Mouse (Mus musculus) mature B cell (primary cell): ENCODE data around the gene Haghl.

ENCODE experiments used
- in situ Hi-C: fragments of 300-500 bp; cut with MboI; formaldehyde crosslinking; loops from 2 replicates; pipeline ENCODE4 v1.14.3; 2019

Haghl gene

GRCm38 (mm10) chr17:25786781-25787504, 1.5 kb upstream of the Haghl start:
- in situ Hi-C loops: no loop called here

- in situ Hi-C loops: no loop called here
Observed at GRCm38 (mm10) chr17:25786280-25786679, 807 bp upstream of the Haghl start, which contains the start of gene Ccdc78. Gene Ccdc78 (plus strand): TSS chr17:25786580.

- in situ Hi-C loops: no loop called here
Observed at GRCm38 (mm10) chr17:25783861-25784574, 1.5 kb downstream of the Haghl start.

GRCm38 (mm10) chr17:25783086-25783485, 2.4 kb downstream of the Haghl start:
- in situ Hi-C loops: no loop called here

GRCm38 (mm10) chr17:25781339-25781738, 4.1 kb downstream of the Haghl start:
- in situ Hi-C loops: no loop called here

- in situ Hi-C loops: no loop called here
Observed at GRCm38 (mm10) chr17:25777948-25778347, 7.5 kb downstream of the Haghl start.

- in situ Hi-C loops: no loop called here
Observed at GRCm38 (mm10) chr17:25775318-25776062, 10.0 kb downstream of the Haghl start.

GRCm38 (mm10) chr17:25773549-25774120, 11.8 kb downstream of the Haghl start, which contains the start of gene Narfl:
Gene Narfl (plus strand): TSS chr17:25773776.
- in situ Hi-C loops: no loop called here

GRCm38 (mm10) chr17:25769331-25769730, 16.1 kb downstream of the Haghl start:
- in situ Hi-C loops: loop anchor here (5.0 kb wide), 1 partner anchor 33 kb away; no protein-coding TSS in a partner anchor

- in situ Hi-C loops: loop anchor here (5.0 kb wide), 1 partner anchor 36 kb away; no protein-coding TSS in a partner anchor
Observed at GRCm38 (mm10) chr17:25765886-25766285, 19.6 kb downstream of the Haghl start.

- in situ Hi-C loops: no loop called here
Observed at GRCm38 (mm10) chr17:25762591-25762990, 22.9 kb downstream of the Haghl start.

- in situ Hi-C loops: no loop called here
Observed at GRCm38 (mm10) chr17:25761561-25761970, 23.9 kb downstream of the Haghl start.

GRCm38 (mm10) chr17:25760148-25760547, 25.3 kb downstream of the Haghl start:
- in situ Hi-C loops: no loop called here

GRCm38 (mm10) chr17:25757691-25758090, 27.8 kb downstream of the Haghl start:
- in situ Hi-C loops: no loop called here

- in situ Hi-C loops: no loop called here
Observed at GRCm38 (mm10) chr17:25756378-25757242, 28.9 kb downstream of the Haghl start.

- in situ Hi-C loops: no loop called here
Observed at GRCm38 (mm10) chr17:25755627-25756377, 29.7 kb downstream of the Haghl start.

- in situ Hi-C loops: no loop called here
Observed at GRCm38 (mm10) chr17:25755086-25755485, 30.4 kb downstream of the Haghl start.

- in situ Hi-C loops: no loop called here
Observed at GRCm38 (mm10) chr17:25754241-25754640, 31.2 kb downstream of the Haghl start, which contains the start of gene Msln. Gene Msln (minus strand): TSS chr17:25754378.

- in situ Hi-C loops: no loop called here
Observed at GRCm38 (mm10) chr17:25751446-25751845, 34.0 kb downstream of the Haghl start.

GRCm38 (mm10) chr17:25749314-25749713, 36.2 kb downstream of the Haghl start:
- in situ Hi-C loops: no loop called here
